Mouse (Mus musculus) intestine, postnatal 0 days (tissue): Measurements from ENCODE around the gene Lrrc56. TPM values are rescaled to one million over a fixed set of nuclear protein-coding genes. Genes with fewer than 3 reads are reported as not detected.

Source experiments
- ATAC-seq: fragments of 200-750 bp; cut with Nextera tagmentation; 2 replicates; pipeline ENCODE4 v1.8.0; 2017; ENCODE audit warnings: mild to moderate bottlenecking, moderate TSS enrichment, moderate library complexity
- H3K27ac ChIP-seq: fragments of 300-500 bp; sonication (generic); 2 replicates; pipeline ENCODE4 v1.5.1; 2014; ENCODE audit warnings: mild to moderate bottlenecking, low read depth, low read length, moderate library complexity
- H3K27me3 ChIP-seq: fragments of 300-500 bp; sonication (generic); replicated peaks from 2 replicates; pipeline ENCODE4 v1.6.1; 2014; ENCODE audit warnings: low read length, mixed read lengths; ENCODE audit not compliant: control insufficient read depth, insufficient read depth
- H3K36me3 ChIP-seq: fragments of 300-500 bp; sonication (generic); 2 replicates; pipeline ENCODE4 v1.6.1; 2014; ENCODE audit warnings: mild to moderate bottlenecking, moderate library complexity; ENCODE audit not compliant: control insufficient read depth, insufficient read depth
- H3K4me1 ChIP-seq: fragments of 300-500 bp; sonication (generic); replicated peaks from 2 replicates; pipeline ENCODE4 v1.6.1; 2014; ENCODE audit warnings: antibody characterized with exemption, low read length, mixed read lengths; ENCODE audit not compliant: control insufficient read depth, insufficient read depth
- H3K4me2 ChIP-seq: fragments of 300-500 bp; sonication (generic); replicated peaks from 2 replicates; pipeline ENCODE4 v1.6.1; 2014; ENCODE audit warnings: low read depth, mild to moderate bottlenecking, moderate library complexity
- H3K4me3 ChIP-seq: fragments of 300-500 bp; sonication (generic); 2 replicates; pipeline ENCODE4 v1.5.1; 2014; ENCODE audit warnings: low read depth, low read length
- H3K9ac ChIP-seq: fragments of 300-500 bp; sonication (generic); 2 replicates; pipeline ENCODE4 v1.6.1; 2014; ENCODE audit warnings: mild to moderate bottlenecking, low read depth, low read length
- H3K9me3 ChIP-seq: fragments of 300-500 bp; sonication (generic); 2 replicates; pipeline ENCODE4 v1.6.1; 2016; ENCODE audit warnings: mixed run types; ENCODE audit not compliant: control insufficient read depth
- CTCF ChIP-seq: sonication (generic); IDR thresholded peaks from 2 replicates; pipeline ENCODE4 v1.5.1; 2016; ENCODE audit warnings: low read depth, mild to moderate bottlenecking, control low read depth, antibody characterized with exemption, moderate library complexity
- WGBS: fragments of 180-500 bp; shearing (Covaris S2); extraction: QIAGEN DNeasy Blood & Tissue Kit; methylation state at CpG from one replicate; pipeline ENCODE4 v1.1.7; 2014; 5-methylcytosine and 5-hydroxymethylcytosine counted together
- polyA plus RNA-seq: library from polyadenylated mRNA; unstranded; fragments of >200 nt; fragmentation: Nextera tagmentation; extraction: Ambion mirVana; gene quantifications from 2 replicates; pipeline ENCODE4 v1.2.1, GENCODE M21; 2015

Lrrc56 gene
- polyA plus RNA-seq, 1 experiment from 2014 or later = 3.2 TPM

DNA sequence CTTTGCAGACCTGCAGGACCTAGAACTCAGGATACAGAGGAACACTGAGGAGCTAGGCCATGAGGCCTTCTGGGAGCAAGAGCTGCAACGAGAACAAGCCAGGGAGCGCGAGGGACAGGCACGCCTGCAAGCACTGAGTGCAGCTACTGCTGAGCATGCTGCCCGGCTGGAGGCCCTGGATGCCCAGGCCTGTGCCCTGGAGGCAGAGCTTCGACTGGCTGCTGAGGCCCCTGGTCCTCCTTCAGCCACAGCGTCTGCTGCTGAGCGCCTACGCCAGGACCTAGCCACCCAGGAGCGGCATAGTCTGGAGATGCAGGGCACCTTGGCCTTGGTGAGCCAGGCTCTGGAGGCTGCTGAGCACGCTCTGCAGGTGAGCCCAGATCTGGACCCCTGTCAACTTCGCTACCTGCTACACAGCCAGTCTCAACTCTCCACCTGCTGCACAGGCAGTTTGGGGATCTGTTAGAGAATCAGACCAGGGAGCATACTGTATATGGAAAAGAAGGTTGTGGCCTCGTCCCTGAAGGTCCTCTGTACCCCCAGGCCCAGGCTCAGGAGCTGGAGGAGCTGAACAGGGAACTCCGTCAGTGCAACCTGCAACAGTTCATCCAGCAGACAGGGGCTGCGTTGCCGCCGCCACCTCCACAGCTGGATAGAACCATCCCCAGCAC is 23.5 kb downstream of the Lrrc56 start:
- peak overlapping the region; percentile 98; the same call in 1 of the 2 replicates for H3K27ac ChIP-seq
- H3K27me3 ChIP-seq = no peaks in the 10 kb centered on the region
- H3K9me3 ChIP-seq = no peaks in the 10 kb centered on the region
- H3K4me3 ChIP-seq = peak overlapping the region; percentile 62
- no peak overlapping the region for H3K9ac ChIP-seq
- TF ChIP-seq CTCF = no peak
- H3K36me3 ChIP-seq = peaks cover 12% of the 10 kb centered on the region; the same call in 1 of the 2 replicates
- H3K4me2 ChIP-seq = peak overlapping the region; percentile 95
- H3K4me1 ChIP-seq = peaks cover 29% of the 10 kb centered on the region
- 76% methylated on average over 17 of the region's 17 CpGs for WGBS
- no peak for ATAC-seq

DNA sequence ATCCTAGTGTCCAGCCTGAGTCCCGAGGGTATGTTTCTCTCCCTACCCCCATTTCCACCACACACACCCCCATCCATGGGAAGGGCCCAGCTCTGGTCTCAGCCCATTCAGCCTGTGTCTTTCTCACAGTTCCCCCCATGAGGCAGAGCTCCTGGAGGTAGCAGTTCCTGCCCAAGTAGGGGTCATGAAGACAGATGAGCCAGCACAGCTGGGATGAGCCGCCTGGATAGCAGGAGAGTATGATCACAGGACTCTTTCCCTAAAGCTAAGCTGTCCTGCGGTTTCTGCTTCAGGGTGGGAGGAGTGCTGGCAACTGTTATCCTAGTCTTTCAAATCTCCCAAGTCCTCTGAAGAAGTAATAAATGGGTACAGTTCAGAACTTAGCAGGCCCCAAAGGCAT is 24.2 kb downstream of the Lrrc56 start:
- no peak for ATAC-seq
- peak overlapping the region; percentile 95 for H3K4me2 ChIP-seq
- H3K36me3 ChIP-seq = peaks cover 12% of the 10 kb centered on the region; the same call in 1 of the 2 replicates
- WGBS = 47% methylated on average over 3 of the region's 3 CpGs
- TF ChIP-seq CTCF = no peak
- H3K4me3 ChIP-seq = no peak overlapping the region
- H3K4me1 ChIP-seq = peaks cover 26% of the 10 kb centered on the region
- H3K27ac ChIP-seq = no peak overlapping the region
- H3K27me3 ChIP-seq = no peaks in the 10 kb centered on the region
- H3K9ac ChIP-seq = no peak overlapping the region
- no peaks in the 10 kb centered on the region for H3K9me3 ChIP-seq

DNA sequence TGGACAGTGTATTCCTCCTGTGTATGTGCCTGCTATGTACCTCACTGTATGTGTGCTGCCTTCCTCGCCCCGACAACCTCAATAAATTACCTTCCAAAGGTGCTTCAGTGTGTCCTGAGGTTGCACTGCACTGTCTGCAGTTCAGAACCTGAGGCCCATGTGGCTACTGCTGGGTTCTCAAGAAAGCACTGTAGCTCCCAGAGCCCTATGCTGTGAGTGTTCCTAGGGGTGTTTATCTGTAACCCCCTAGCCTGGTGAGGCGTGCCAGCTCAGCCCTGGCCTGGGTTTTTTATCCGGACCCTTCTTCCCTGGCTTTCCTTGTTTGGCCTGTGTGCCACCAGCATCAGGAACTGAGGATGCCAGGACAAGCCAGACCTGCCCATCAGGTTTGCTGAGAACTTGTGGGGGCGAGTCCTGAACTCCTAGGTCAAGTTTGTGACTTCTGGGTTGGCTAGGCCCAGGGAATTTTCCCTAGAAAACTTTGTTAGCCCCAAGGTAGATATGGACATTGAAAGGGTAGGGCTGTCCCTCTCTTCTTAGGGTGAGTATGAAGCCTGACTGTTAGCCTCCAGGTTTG is 24.7 kb downstream of the Lrrc56 start:
- Histone ChIP-seq H3K4me3 (no peak overlapping the region), H3K9ac (no peak overlapping the region), H3K27ac (no peak overlapping the region), H3K27me3 (no peaks in the 10 kb centered on the region), H3K4me1 (peaks cover 25% of the 10 kb centered on the region), H3K9me3 (no peaks in the 10 kb centered on the region), H3K4me2 (peak overlapping the region; percentile 95), H3K36me3 (peaks cover 12% of the 10 kb centered on the region; the same call in 1 of the 2 replicates)
- no peak for ATAC-seq
- 63% methylated on average over 5 of the region's 5 CpGs for WGBS
- no peak for TF ChIP-seq CTCF

DNA sequence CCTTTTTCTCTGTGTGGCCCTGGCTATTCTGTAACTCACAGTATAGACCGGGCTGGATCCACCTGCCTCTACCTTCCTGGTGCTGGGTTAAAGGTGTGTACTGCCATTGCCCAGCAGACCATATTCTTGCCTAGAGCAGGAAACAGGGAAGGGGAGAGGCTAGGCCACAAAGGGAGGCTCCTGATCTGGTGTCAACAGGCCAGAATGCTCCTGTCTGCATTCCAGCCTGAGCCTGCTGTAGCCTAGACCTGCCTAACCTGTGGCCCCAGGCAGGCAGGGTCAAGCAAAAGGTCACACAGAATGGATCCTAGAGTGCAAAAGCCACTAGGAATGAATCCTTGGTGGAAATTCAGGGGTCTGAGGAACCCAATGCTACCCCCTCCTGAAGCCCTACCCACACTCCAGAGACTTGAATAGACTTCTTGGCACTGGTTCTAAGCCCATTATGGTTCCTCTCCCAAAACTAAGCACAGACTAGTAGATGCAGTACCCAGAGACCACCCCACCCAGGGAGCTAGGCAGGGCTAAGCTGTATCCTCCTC is 25.7 kb downstream of the Lrrc56 start:
- 37% methylated on average over 1 of the region's 1 CpGs for WGBS
- H3K36me3 ChIP-seq = peaks cover 12% of the 10 kb centered on the region; the same call in 1 of the 2 replicates
- no peak overlapping the region for H3K4me2 ChIP-seq
- no peak for TF ChIP-seq CTCF
- peaks cover 25% of the 10 kb centered on the region for H3K4me1 ChIP-seq
- no peaks in the 10 kb centered on the region for H3K27me3 ChIP-seq
- no peak overlapping the region for H3K4me3 ChIP-seq
- H3K27ac ChIP-seq = peak overlapping the region; percentile 35; the same call in 1 of the 2 replicates
- ATAC-seq = no peak
- no peaks in the 10 kb centered on the region for H3K9me3 ChIP-seq
- 0 out of 2 replicates have a peak overlapping the region, but pooled peaks have one; percentile 18 for H3K9ac ChIP-seq

DNA sequence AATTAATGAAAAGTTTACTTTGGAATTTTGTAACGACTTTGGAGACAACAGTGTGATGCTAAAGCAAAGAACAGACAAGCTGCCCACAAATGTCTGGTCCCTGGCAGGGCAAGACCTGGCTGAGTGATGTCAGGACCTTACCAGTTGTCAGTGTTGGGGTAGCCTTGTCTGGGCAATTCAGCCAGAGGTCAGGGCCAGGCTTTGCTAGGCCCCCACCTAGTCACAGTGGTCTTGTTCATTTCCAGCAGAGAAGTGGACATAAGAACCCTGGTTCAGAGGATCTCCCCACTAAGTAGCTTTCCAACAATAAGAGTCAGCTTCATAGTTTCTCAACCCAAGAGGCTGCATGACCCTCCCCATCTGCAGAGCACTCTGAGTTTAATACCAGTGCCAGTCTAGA is 26.4 kb downstream of the Lrrc56 start:
- no peak overlapping the region for H3K4me3 ChIP-seq
- WGBS = 66% methylated on average over 1 of the region's 1 CpGs
- H3K9ac ChIP-seq = no peak overlapping the region
- H3K36me3 ChIP-seq = peaks cover 12% of the 10 kb centered on the region; the same call in 1 of the 2 replicates
- no peak for TF ChIP-seq CTCF
- no peak overlapping the region for H3K27ac ChIP-seq
- H3K9me3 ChIP-seq = no peaks in the 10 kb centered on the region
- peaks cover 25% of the 10 kb centered on the region for H3K4me1 ChIP-seq
- peak overlapping the region; percentile 94 for H3K4me2 ChIP-seq
- no peaks in the 10 kb centered on the region for H3K27me3 ChIP-seq
- no peak for ATAC-seq

DNA sequence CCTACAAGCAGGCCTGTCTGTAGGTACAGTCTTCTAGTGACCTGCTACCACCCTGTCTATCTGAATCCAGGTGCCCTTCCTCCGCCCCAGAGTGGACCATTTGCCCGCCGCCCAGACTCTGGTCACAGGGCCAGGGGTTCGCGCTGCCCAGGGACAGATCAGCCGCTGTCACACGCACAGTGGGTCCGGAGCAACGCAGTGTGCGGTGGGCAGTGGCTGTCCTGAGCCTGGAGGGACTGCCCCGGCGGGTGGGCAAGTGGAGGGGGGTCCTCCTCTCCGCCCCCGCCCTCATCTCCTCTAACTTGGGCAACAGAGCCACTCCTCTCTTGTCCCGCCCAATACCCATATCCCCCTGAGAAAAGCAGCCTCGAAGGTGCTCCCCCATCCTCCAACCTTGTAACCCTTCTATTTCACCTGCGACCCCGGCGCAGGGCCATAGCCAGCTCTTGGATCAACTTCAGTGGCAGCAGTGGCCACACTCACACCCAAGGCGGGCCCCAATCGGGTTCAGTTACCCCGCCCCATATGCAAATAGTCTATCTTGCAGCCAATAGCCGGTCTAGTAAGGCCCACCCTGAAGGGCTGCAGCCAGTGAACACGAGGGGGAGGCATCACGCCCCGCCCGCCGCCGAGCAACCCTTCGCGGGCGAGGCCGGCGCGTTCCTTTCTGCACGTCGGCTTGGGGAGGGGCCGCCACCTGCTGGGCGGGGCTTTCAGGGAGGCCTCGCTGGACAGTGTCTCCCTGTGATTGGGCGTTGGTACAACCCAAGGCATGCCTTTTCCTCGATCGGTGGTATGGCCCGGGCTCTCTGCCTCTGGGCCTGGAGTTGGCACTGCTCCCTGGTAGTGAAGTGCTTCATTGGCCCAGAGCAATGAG is 27.5 kb downstream of the Lrrc56 start:
- ATAC-seq = peak; percentile 96
- Histone ChIP-seq H3K9me3 (no peaks in the 10 kb centered on the region), H3K4me3 (peak overlapping the region; percentile 53), H3K9ac (peak overlapping the region; percentile 62), H3K27ac (peak overlapping the region; percentile 37), H3K36me3 (peaks cover 12% of the 10 kb centered on the region; the same call in 1 of the 2 replicates), H3K27me3 (no peaks in the 10 kb centered on the region), H3K4me1 (peaks cover 25% of the 10 kb centered on the region), H3K4me2 (peak overlapping the region; percentile 94)
- WGBS = 3% methylated on average over 44 of the region's 44 CpGs
- TF ChIP-seq CTCF = peak; percentile 62
